Mouse (Mus musculus): ENCODE measurements around the gene Lzts2. TPM values are rescaled to one million over a fixed set of nuclear protein-coding genes. Genes with fewer than 3 reads are reported as not detected.
"Not testable (repeated sequence)": the region's sequence is repeated elsewhere in the genome, so short reads cannot be mapped to it uniquely, and the experiment has no call there.

Gene Lzts2
- polyA plus RNA-seq, 1 experiment from 2014 or later: 44.1 TPM

GRCm38 (mm10) chr19:45038198-45038597, 24.0 kb downstream of the Lzts2 start:
- H3K36me3 ChIP-seq (ENCODE audit: control insufficient read depth, insufficient read depth, low read length); H3K9me3 ChIP-seq (ENCODE audit: control insufficient read depth, low read length); H3K27ac ChIP-seq (ENCODE audit: low read depth, low read length); H3K4me2 ChIP-seq; ATAC-seq (ENCODE audit: low FRiP score); H3K27me3 ChIP-seq (ENCODE audit: control insufficient read depth, insufficient read depth, low read length); H3K4me3 ChIP-seq (ENCODE audit: low read depth, low read length); DNase-seq (ENCODE audit: low spot score, missing footprints); H3K4me1 ChIP-seq (ENCODE audit: control insufficient read depth, insufficient read depth, low read length); H3K9ac ChIP-seq (ENCODE audit: low read length): not testable (repeated sequence)
- 92% methylated on average over 7 of the region's 7 CpGs for WGBS

GRCm38 (mm10) chr19:45040214-45040613, 26.0 kb downstream of the Lzts2 start:
- Histone ChIP-seq H3K4me1 (ENCODE audit: control insufficient read depth, insufficient read depth, low read length) (peaks cover 2% of the 10 kb centered on the region; the same call in 1 of the 2 replicates), H3K36me3 (ENCODE audit: control insufficient read depth, insufficient read depth, low read length) (no peaks in the 10 kb centered on the region), H3K4me3 (ENCODE audit: low read depth, low read length) (no peak overlapping the region), H3K9ac (ENCODE audit: low read length) (no peak overlapping the region), H3K27me3 (ENCODE audit: control insufficient read depth, insufficient read depth, low read length) (peaks cover 4% of the 10 kb centered on the region), H3K4me2 (no peak overlapping the region), H3K27ac (ENCODE audit: low read depth, low read length) (no peak overlapping the region), H3K9me3 (ENCODE audit: control insufficient read depth, low read length) (no peaks in the 10 kb centered on the region)
- 54% methylated on average over 13 of the region's 13 CpGs for WGBS
- DNase-seq (ENCODE audit: low spot score, missing footprints): no peak
- no peak for ATAC-seq (ENCODE audit: low FRiP score)

GRCm38 (mm10) chr19:45044389-45044927, 30.2 kb downstream of the Lzts2 start:
- Histone ChIP-seq H3K4me2 (no peak overlapping the region), H3K9ac (ENCODE audit: low read length) (no peak overlapping the region), H3K36me3 (ENCODE audit: control insufficient read depth, insufficient read depth, low read length) (no peaks in the 10 kb centered on the region), H3K27ac (ENCODE audit: low read depth, low read length) (no peak overlapping the region), H3K4me3 (ENCODE audit: low read depth, low read length) (no peak overlapping the region), H3K9me3 (ENCODE audit: control insufficient read depth, low read length) (no peaks in the 10 kb centered on the region), H3K27me3 (ENCODE audit: control insufficient read depth, insufficient read depth, low read length) (peaks cover 19% of the 10 kb centered on the region), H3K4me1 (ENCODE audit: control insufficient read depth, insufficient read depth, low read length) (peaks cover 23% of the 10 kb centered on the region)
- DNase-seq (ENCODE audit: low spot score, missing footprints) (no peak), ATAC-seq (ENCODE audit: low FRiP score) (no peak)
- WGBS: 69% methylated on average over 11 of the region's 11 CpGs

GRCm38 (mm10) chr19:45045236-45045635, 31.0 kb downstream of the Lzts2 start:
- Histone ChIP-seq H3K4me3 (ENCODE audit: low read depth, low read length) (no peak overlapping the region), H3K27me3 (ENCODE audit: control insufficient read depth, insufficient read depth, low read length) (peaks cover 19% of the 10 kb centered on the region), H3K36me3 (ENCODE audit: control insufficient read depth, insufficient read depth, low read length) (no peaks in the 10 kb centered on the region), H3K27ac (ENCODE audit: low read depth, low read length) (no peak overlapping the region), H3K9me3 (ENCODE audit: control insufficient read depth, low read length) (no peaks in the 10 kb centered on the region), H3K4me1 (ENCODE audit: control insufficient read depth, insufficient read depth, low read length) (peaks cover 23% of the 10 kb centered on the region), H3K4me2 (no peak overlapping the region), H3K9ac (ENCODE audit: low read length) (no peak overlapping the region)
- ATAC-seq (ENCODE audit: low FRiP score) (no peak), DNase-seq (ENCODE audit: low spot score, missing footprints) (no peak)
- 50% methylated on average over 15 of the region's 15 CpGs for WGBS

GRCm38 (mm10) chr19:45045651-45046050, 31.4 kb downstream of the Lzts2 start, which contains the start of gene Pdzd7:
TSS of gene Pdzd7 (minus strand) at chr19:45045717.
- peak within 1 kb of the TSS; percentile 79 for H3K4me2 ChIP-seq
- H3K9ac ChIP-seq (ENCODE audit: low read length): peak within 1 kb of the TSS; percentile 73
- H3K4me1 ChIP-seq (ENCODE audit: control insufficient read depth, insufficient read depth, low read length): peaks cover 23% of the 10 kb centered on the region
- H3K27me3 ChIP-seq (ENCODE audit: control insufficient read depth, insufficient read depth, low read length): peaks cover 19% of the 10 kb centered on the region
- no peaks in the 10 kb centered on the region for H3K9me3 ChIP-seq (ENCODE audit: control insufficient read depth, low read length)
- no peak within 1 kb of the TSS for H3K27ac ChIP-seq (ENCODE audit: low read depth, low read length)
- H3K36me3 ChIP-seq (ENCODE audit: control insufficient read depth, insufficient read depth, low read length): no peaks in the 10 kb centered on the region
- H3K4me3 ChIP-seq (ENCODE audit: low read depth, low read length): peak within 1 kb of the TSS; percentile 46
- ATAC-seq (ENCODE audit: low FRiP score) (no peak), DNase-seq (ENCODE audit: low spot score, missing footprints) (no peak)
- WGBS: 86% methylated on average over 5 of the region's 5 CpGs

- Histone ChIP-seq H3K27me3 (ENCODE audit: control insufficient read depth, insufficient read depth, low read length) (peaks cover 19% of the 10 kb centered on the region), H3K27ac (ENCODE audit: low read depth, low read length) (no peak overlapping the region), H3K9me3 (ENCODE audit: control insufficient read depth, low read length) (no peaks in the 10 kb centered on the region), H3K4me3 (ENCODE audit: low read depth, low read length) (peak overlapping the region; percentile 46), H3K9ac (ENCODE audit: low read length) (peak overlapping the region; percentile 73), H3K4me2 (peak overlapping the region; percentile 79), H3K36me3 (ENCODE audit: control insufficient read depth, insufficient read depth, low read length) (no peaks in the 10 kb centered on the region), H3K4me1 (ENCODE audit: control insufficient read depth, insufficient read depth, low read length) (peaks cover 21% of the 10 kb centered on the region)
- ATAC-seq (ENCODE audit: low FRiP score) (peak; percentile 64), DNase-seq (ENCODE audit: low spot score, missing footprints) (peak; percentile 96)
- WGBS: 2% methylated on average over 34 of the region's 34 CpGs
Measured at GRCm38 (mm10) chr19:45046523-45047321, 32.5 kb downstream of the Lzts2 start.

GRCm38 (mm10) chr19:45047417-45047934, 33.3 kb downstream of the Lzts2 start, which contains the start of gene Sfxn3:
TSS of gene Sfxn3 (plus strand) at chr19:45047503.
- H3K36me3 ChIP-seq (ENCODE audit: control insufficient read depth, insufficient read depth, low read length): no peaks in the 10 kb centered on the region
- H3K27me3 ChIP-seq (ENCODE audit: control insufficient read depth, insufficient read depth, low read length): peaks cover 19% of the 10 kb centered on the region
- peak within 1 kb of the TSS; percentile 79 for H3K4me2 ChIP-seq
- peak; percentile 98 for DNase-seq (ENCODE audit: low spot score, missing footprints)
- peaks cover 21% of the 10 kb centered on the region for H3K4me1 ChIP-seq (ENCODE audit: control insufficient read depth, insufficient read depth, low read length)
- H3K9me3 ChIP-seq (ENCODE audit: control insufficient read depth, low read length): no peaks in the 10 kb centered on the region
- ATAC-seq (ENCODE audit: low FRiP score): peak; percentile 83
- H3K4me3 ChIP-seq (ENCODE audit: low read depth, low read length): peak within 1 kb of the TSS; percentile 46
- no peak within 1 kb of the TSS; the same call in 1 of the 2 replicates for H3K27ac ChIP-seq (ENCODE audit: low read depth, low read length)
- under 1% methylated on average over 26 of the region's 26 CpGs for WGBS
- H3K9ac ChIP-seq (ENCODE audit: low read length): peak within 1 kb of the TSS; percentile 73

GRCm38 (mm10) chr19:45047935-45048643, 33.9 kb downstream of the Lzts2 start:
- Histone ChIP-seq H3K27ac (ENCODE audit: low read depth, low read length) (no peak overlapping the region; the same call in 1 of the 2 replicates), H3K36me3 (ENCODE audit: control insufficient read depth, insufficient read depth, low read length) (no peaks in the 10 kb centered on the region), H3K27me3 (ENCODE audit: control insufficient read depth, insufficient read depth, low read length) (peaks cover 19% of the 10 kb centered on the region), H3K9me3 (ENCODE audit: control insufficient read depth, low read length) (no peaks in the 10 kb centered on the region), H3K4me3 (ENCODE audit: low read depth, low read length) (peak overlapping the region; percentile 46), H3K4me1 (ENCODE audit: control insufficient read depth, insufficient read depth, low read length) (peaks cover 21% of the 10 kb centered on the region), H3K4me2 (peak overlapping the region; percentile 79), H3K9ac (ENCODE audit: low read length) (peak overlapping the region; percentile 73)
- 67% methylated on average over 11 of the region's 11 CpGs for WGBS
- ATAC-seq (ENCODE audit: low FRiP score) (no peak; the same call in none of the 2 replicates), DNase-seq (ENCODE audit: low spot score, missing footprints) (no peak)

Measured in midbrain, embryonic 11.5 days (tissue).